Mouse (Mus musculus) bone marrow macrophage, adult 2 months (primary cell): ENCODE data around the gene Hbb-bs. TPM values are rescaled to one million over a fixed set of nuclear protein-coding genes. Genes with fewer than 3 reads are reported as not detected.
"Not testable (repeated sequence)": the region's sequence is repeated elsewhere in the genome, so short reads cannot be mapped to it uniquely, and the experiment has no call there.

Source experiments
- H3K27ac ChIP-seq: 2 replicates; pipeline ENCODE4 v1.5.1; 2012; ENCODE audit warnings: low read depth, low read length; ENCODE audit not compliant: insufficient read depth
- H3K4me1 ChIP-seq: 2 replicates; pipeline ENCODE4 v1.6.1; 2012; ENCODE audit warnings: low read length; ENCODE audit not compliant: control insufficient read depth, insufficient read depth
- H3K4me3 ChIP-seq: 2 replicates; pipeline ENCODE4 v1.5.1; 2012; ENCODE audit warnings: mild to moderate bottlenecking, low read length, moderate library complexity; ENCODE audit not compliant: insufficient read depth
- CTCF ChIP-seq: IDR thresholded peaks from 2 replicates; pipeline ENCODE4 v1.5.1; 2012; ENCODE audit warnings: low read depth, mild to moderate bottlenecking, low read length, moderate library complexity
- POLR2A ChIP-seq: IDR thresholded peaks from 2 replicates; pipeline ENCODE4 v1.6.1; 2012; ENCODE audit warnings: mild to moderate bottlenecking, low read depth, low read length, borderline replicate concordance
- polyA plus RNA-seq: library from polyadenylated mRNA; stranded (reverse); fragments of >200 nt; gene quantifications from 2 replicates; pipeline ENCODE4 v1.2.4, GENCODE M21; 2012; ENCODE audit not compliant: missing spikeins, insufficient read depth, insufficient read length

Gene Hbb-bs
- polyA plus RNA-seq, 1 experiment = not detected

GRCm38 (mm10) chr7:103779598-103779997 lies 48.3 kb downstream of the Hbb-bs start, which contains the start of gene Olfr68:
Olfr68 (minus strand) TSS chr7:103779698.
- TF ChIP-seq POLR2A (no peak), CTCF (no peak)
- H3K4me3 ChIP-seq = no peak within 1 kb of the TSS

DNA sequence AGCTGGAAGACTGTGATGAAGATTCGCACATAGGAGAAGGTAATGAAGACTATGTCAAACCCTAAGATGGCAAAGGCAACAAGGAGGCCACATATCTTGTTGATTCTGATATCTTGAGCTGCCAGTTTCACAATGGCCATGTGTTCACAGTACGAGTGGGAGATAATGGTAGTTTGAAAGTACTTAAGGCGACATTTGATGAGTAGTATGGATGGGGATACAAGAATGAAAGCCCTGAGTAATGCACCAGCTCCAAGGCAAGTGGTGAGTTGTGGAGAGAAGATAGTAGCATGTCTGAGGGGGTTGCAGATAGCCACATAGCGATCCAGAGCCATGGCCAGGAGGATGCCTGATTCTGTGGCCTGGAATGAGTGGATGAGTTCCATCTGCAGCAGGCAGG lies 50.2 kb downstream of the Hbb-bs start:
- not testable (repeated sequence) for H3K27ac ChIP-seq

More at GRCm38 (mm10) chr7:103779598-103779997, 48.3 kb downstream of the Hbb-bs start, which contains the start of gene Olfr68:
- Histone ChIP-seq H3K4me1 (no peaks in the 10 kb centered on the region), H3K27ac (no peak within 1 kb of the TSS)

More for the DNA sequence above, 50.2 kb downstream of the Hbb-bs start:
- H3K4me3 ChIP-seq, H3K4me1 ChIP-seq: not testable (repeated sequence)

Other genes with a start within 250 kb of the Hbb-bs start
- not detected in 2 replicates for gene Olfr618, start 238.0 kb downstream of the Hbb-bs start, polyA plus RNA-seq
- gene Olfr619, start 227.5 kb downstream of the Hbb-bs start, polyA plus RNA-seq = not detected in 2 replicates
- 0.19 and 0.27 TPM in 2 replicates for gene Olfr620, start 215.6 kb downstream of the Hbb-bs start, polyA plus RNA-seq
- gene Olfr622, start 185.4 kb downstream of the Hbb-bs start, polyA plus RNA-seq = not detected in 2 replicates
- gene Olfr623, start 164.4 kb downstream of the Hbb-bs start, polyA plus RNA-seq = not detected in 2 replicates
- not detected in 2 replicates for gene Olfr624, start 156.9 kb downstream of the Hbb-bs start, polyA plus RNA-seq
- gene Olfr625-ps1, start 145.4 kb downstream of the Hbb-bs start, polyA plus RNA-seq = not detected in 2 replicates
- not detected in 2 replicates for gene Olfr243, start 113.4 kb downstream of the Hbb-bs start, polyA plus RNA-seq
- gene Olfr628, start 97.7 kb downstream of the Hbb-bs start, polyA plus RNA-seq = not detected in 2 replicates
- gene Olfr629, start 83.2 kb downstream of the Hbb-bs start, polyA plus RNA-seq = not detected in 2 replicates
- gene Olfr630, start 70.8 kb downstream of the Hbb-bs start, polyA plus RNA-seq = not detected in 2 replicates
- not detected in 2 replicates for gene Olfr69, start 56.5 kb downstream of the Hbb-bs start, polyA plus RNA-seq
- not detected in 2 replicates for gene Olfr68, start 48.4 kb downstream of the Hbb-bs start, polyA plus RNA-seq
- not detected in 2 replicates for gene Olfr67, start 36.3 kb downstream of the Hbb-bs start, polyA plus RNA-seq
- not detected in 2 replicates for gene Hbb-bt, start 14.1 kb downstream of the Hbb-bs start, polyA plus RNA-seq
- gene Hbb-bh2, start 12.4 kb upstream of the Hbb-bs start, polyA plus RNA-seq = not detected in 2 replicates
- gene Hbb-bh1, start 15.1 kb upstream of the Hbb-bs start, polyA plus RNA-seq = not detected in 2 replicates
- not detected in 2 replicates for gene Hbb-y, start 25.1 kb upstream of the Hbb-bs start, polyA plus RNA-seq
- gene Olfr66, start 58.2 kb upstream of the Hbb-bs start, polyA plus RNA-seq = not detected in 2 replicates
- gene Olfr64, start 66.4 kb upstream of the Hbb-bs start, polyA plus RNA-seq = not detected in 2 replicates
- not detected in 2 replicates for gene Olfr65, start 75.4 kb upstream of the Hbb-bs start, polyA plus RNA-seq
- gene Olfr631, start 100.7 kb upstream of the Hbb-bs start, polyA plus RNA-seq = not detected in 2 replicates
- gene Olfr632, start 106.3 kb upstream of the Hbb-bs start, polyA plus RNA-seq = not detected in 2 replicates
- not detected in 2 replicates for gene Olfr633, start 116.3 kb upstream of the Hbb-bs start, polyA plus RNA-seq
- gene Olfr635, start 143.1 kb upstream of the Hbb-bs start, polyA plus RNA-seq = 0.13 TPM in 1 of 2 replicates, not detected in the other
- not detected in 2 replicates for gene Olfr638, start 170.7 kb upstream of the Hbb-bs start, polyA plus RNA-seq
- gene Olfr639, start 189.2 kb upstream of the Hbb-bs start, polyA plus RNA-seq = 0.12 TPM in 1 of 2 replicates, not detected in the other
- not detected in 2 replicates for gene Olfr640, start 197.5 kb upstream of the Hbb-bs start, polyA plus RNA-seq
- gene Olfr641, start 207.3 kb upstream of the Hbb-bs start, polyA plus RNA-seq = not detected in 2 replicates
- 0.17 TPM in 1 of 2 replicates, not detected in the other for gene Olfr642, start 224.6 kb upstream of the Hbb-bs start, polyA plus RNA-seq
- gene 4930516K23Rik, start 233.3 kb upstream of the Hbb-bs start, polyA plus RNA-seq = not detected in 2 replicates
- not detected in 2 replicates for gene Olfr644, start 243.8 kb upstream of the Hbb-bs start, polyA plus RNA-seq